Mouse (Mus musculus) cerebellum, adult 18-20 months (tissue): ENCODE results near the gene Prkci.

ENCODE experiments used
- DNase-seq, 2 experiments: peaks; one replicate each; pipeline ENCODE4 v3.0.0; 2021

Prkci gene

GRCm38 (mm10) chr3:31089956-31090355 lies 94.4 kb downstream of the Prkci start:
- DNase-seq, result no peak

- peak; percentile 22 to 35 for DNase-seq
Observed at GRCm38 (mm10) chr3:31093196-31093595, 97.6 kb downstream of the Prkci start.

GRCm38 (mm10) chr3:31093627-31094351 lies 98.2 kb downstream of the Prkci start:
- DNase-seq, result peak; percentile 44 to 65

GRCm38 (mm10) chr3:31094531-31095178 lies 99.1 kb downstream of the Prkci start, which contains the start of gene Skil:
Skil (plus strand) TSS chr3:31095058.
- DNase-seq, result peak; percentile 91 to 95

DNA sequence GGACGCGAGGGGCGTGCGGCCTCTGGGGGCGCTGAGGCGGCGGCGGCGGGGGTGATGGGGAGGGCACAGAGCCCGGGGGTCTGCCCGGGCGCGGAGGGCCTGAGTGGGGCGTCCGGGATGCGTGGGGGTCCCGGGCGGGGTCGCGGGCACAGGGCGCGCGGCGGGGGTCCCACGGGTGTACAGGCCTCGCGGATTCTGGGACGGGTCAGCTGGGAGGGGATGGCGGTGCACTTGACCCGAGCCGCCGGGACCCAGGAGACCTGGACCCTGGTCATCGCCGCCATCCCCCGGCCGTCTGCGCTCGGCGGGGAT lies 99.6 kb downstream of the Prkci start:
- DNase-seq, result no peak

- DNase-seq, result peak in 1 of 2 experiments; percentile 48
Observed at GRCm38 (mm10) chr3:31095491-31096154, 100.1 kb downstream of the Prkci start.

DNA sequence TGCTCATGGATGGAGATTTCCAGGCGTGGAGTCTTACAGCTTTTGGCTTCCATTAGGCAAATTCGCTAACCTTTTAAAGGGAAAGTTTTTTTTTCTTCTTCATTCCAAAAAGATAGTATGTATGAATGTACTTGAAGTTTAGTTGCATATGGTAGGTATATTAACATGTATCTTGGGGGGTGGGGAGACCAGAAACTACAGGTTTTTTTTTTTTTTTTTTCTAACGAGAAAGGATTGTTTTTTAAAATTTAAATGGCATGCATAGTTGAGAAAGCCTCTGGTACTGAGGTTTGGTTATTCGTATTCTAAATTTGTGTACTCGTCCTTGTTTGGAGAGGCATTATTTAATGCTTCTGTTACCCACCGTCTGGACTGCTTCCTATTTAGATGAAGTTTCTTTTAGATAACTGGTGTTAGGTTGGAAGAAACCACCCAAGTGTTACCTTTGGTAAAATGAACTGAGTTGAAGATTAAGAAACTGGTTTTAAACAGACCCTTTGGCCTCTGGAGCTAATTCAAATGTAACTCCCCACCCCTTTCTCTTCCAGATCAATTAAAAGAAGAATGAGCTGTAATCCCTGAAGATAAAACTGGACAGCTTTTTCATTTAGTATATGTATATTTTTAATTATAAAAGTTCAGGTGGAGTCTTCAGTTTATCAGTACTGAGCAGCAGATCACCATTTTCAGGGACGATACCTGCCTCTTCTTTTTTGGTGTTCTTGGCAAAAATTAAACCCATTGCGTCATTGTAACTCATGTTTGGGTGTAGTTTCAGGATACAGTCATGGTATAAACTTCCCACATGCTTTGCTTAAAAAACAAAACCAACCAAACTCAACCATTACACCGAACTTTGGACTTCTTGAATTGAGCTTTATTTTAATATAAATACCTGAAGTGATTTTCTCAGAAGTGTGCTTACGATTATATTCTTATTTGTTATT lies 100.9 kb downstream of the Prkci start:
- no peak for DNase-seq

GRCm38 (mm10) chr3:31097102-31097720 lies 101.7 kb downstream of the Prkci start:
- DNase-seq, result no peak

- DNase-seq, result no peak
Observed at GRCm38 (mm10) chr3:31097976-31098375, 102.4 kb downstream of the Prkci start.

- no peak for DNase-seq
Observed at GRCm38 (mm10) chr3:31098556-31098955, 103.0 kb downstream of the Prkci start.

GRCm38 (mm10) chr3:31100026-31100425 lies 104.5 kb downstream of the Prkci start:
- DNase-seq, result no peak

DNA sequence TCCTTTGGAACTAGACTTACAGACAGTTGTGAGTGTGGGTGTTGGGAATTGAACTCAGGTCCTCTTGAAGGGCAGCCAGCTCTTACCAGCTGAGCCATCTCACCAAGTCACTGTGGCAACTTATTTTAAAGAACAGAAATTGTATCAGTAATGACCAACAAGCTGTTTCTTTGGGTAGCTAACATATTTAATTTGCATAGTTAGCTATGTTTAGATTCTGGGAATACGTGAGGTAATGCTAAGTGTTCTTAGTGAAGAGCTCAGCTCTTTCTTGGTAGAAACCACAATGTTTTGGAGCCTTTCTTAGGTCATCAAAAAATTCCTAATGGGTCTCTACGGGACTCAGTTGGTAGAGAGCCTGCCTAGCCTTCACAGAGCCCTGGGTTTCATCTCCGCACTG lies 105.3 kb downstream of the Prkci start:
- DNase-seq, result no peak
